In the genomic region with DNA sequence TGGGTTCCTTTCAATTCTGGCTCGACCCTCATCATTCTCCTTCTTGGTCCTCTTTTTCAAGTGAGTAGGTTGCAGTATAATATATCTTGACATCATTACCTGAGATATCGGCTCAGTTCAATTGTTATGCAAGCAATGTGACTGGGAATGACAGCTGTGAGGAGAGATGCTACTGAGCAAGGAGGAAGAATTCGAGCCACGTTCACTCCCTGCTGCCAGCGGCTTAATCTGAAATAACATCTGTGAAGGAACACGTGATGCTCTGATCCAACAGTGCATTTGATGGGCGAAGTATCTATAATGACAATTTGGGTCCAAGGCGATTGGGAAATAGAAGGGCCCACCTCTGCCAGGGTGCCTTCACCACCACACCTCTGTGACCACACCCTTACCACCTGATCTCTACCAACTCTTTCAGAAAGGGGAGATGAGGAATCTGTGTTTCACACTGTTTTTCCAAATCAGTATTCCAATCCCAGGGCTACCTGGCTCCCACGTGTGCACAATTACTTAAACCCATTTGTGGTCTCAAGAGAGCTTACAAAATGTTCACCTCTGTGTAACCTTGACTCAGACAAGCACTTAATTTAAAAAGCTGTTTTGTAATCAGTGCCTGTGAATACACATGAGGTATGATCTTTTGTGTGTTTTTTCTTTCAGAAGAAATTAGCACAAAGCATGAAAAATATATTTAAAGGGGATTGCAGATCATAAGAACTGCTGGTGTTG, we compare ENCODE assay signal across 11 mouse cellular contexts.
"Had no signal": no experiment of that assay in that cellular context is flagged by ENCODE, and none has a peak within 500 bp of the region (broad histone marks: within the 10 kb centered on the region; RNA-seq: fewer than 3 reads in every experiment).

No protein-coding gene starts in this region.

- DNase-seq: kidney, postnatal 14 days; left cerebral cortex, postnatal 4 days; lung, adult 18-20 months; right cerebral cortex, postnatal 14 days; thymus, adult 2 months; thymus, postnatal 25 days had no signal

- H3K9me3 ChIP-seq: kidney, embryonic 15.5 days; limb, embryonic 13.5 days; neural tube, embryonic 13.5 days; stomach, embryonic 15.5 days had no signal

- H3K4me3 ChIP-seq: kidney, embryonic 15.5 days; limb, embryonic 13.5 days; neural tube, embryonic 13.5 days; stomach, embryonic 15.5 days had no signal

- H3K9ac ChIP-seq: kidney, embryonic 15.5 days; limb, embryonic 13.5 days; liver, embryonic 14.5 days; neural tube, embryonic 13.5 days; stomach, embryonic 15.5 days had no signal

- H3K36me3 ChIP-seq: kidney, embryonic 15.5 days; limb, embryonic 13.5 days; neural tube, embryonic 13.5 days; stomach, embryonic 15.5 days had no signal

- H3K27ac ChIP-seq: kidney, embryonic 15.5 days; limb, embryonic 13.5 days; liver, embryonic 14.5 days; neural tube, embryonic 13.5 days; stomach, embryonic 15.5 days had no signal

- H3K4me2 ChIP-seq: kidney, embryonic 15.5 days; limb, embryonic 13.5 days; neural tube, embryonic 13.5 days; stomach, embryonic 15.5 days had no signal

- H3K27me3 ChIP-seq: kidney, embryonic 15.5 days; limb, embryonic 13.5 days; neural tube, embryonic 13.5 days; stomach, embryonic 15.5 days had no signal

- H3K4me1 ChIP-seq: kidney, embryonic 15.5 days; stomach, embryonic 15.5 days had no signal
